Mouse (Mus musculus) embryonic facial prominence, embryonic 10.5 days (tissue): ENCODE data around the gene Olfr525. TPM values are rescaled to one million over a fixed set of nuclear protein-coding genes. Genes with fewer than 3 reads are reported as not detected.

Experiments
- DNase-seq: peaks from one replicate; pipeline ENCODE4 v3.0.0-alpha.2; 2017; ENCODE audit warnings: low spot score
- H3K27ac ChIP-seq: fragments of 300-500 bp; sonication (generic); replicated peaks from 2 replicates; pipeline ENCODE4 v1.5.1; 2016; ENCODE audit warnings: mild to moderate bottlenecking
- H3K27me3 ChIP-seq: fragments of 300-500 bp; sonication (generic); replicated peaks from 2 replicates; pipeline ENCODE4 v1.6.1; 2016; ENCODE audit warnings: low read depth, mild to moderate bottlenecking; ENCODE audit not compliant: poor library complexity, severe bottlenecking
- H3K36me3 ChIP-seq: fragments of 300-500 bp; sonication (generic); replicated peaks from 2 replicates; pipeline ENCODE4 v1.6.1; 2016; ENCODE audit warnings: mild to moderate bottlenecking, moderate library complexity
- H3K4me1 ChIP-seq: fragments of 300-500 bp; sonication (generic); 2 replicates; pipeline ENCODE4 v1.6.1; 2016
- H3K4me3 ChIP-seq: fragments of 300-500 bp; sonication (generic); 2 replicates; pipeline ENCODE4 v1.5.1; 2016; ENCODE audit warnings: mild to moderate bottlenecking, moderate library complexity
- H3K9me3 ChIP-seq: fragments of 300-500 bp; sonication (generic); 2 replicates; pipeline ENCODE4 v1.6.1; 2016; ENCODE audit warnings: mild to moderate bottlenecking
- WGBS: fragments of 180-500 bp; shearing (Covaris S2); methylation state at CpG from one replicate; pipeline ENCODE4 v1.1.7; 2016; 5-methylcytosine and 5-hydroxymethylcytosine counted together
- polyA plus RNA-seq: library from polyadenylated mRNA; unstranded; fragments of >200 nt; fragmentation: Nextera tagmentation; extraction: Ambion mirVana; gene quantifications from 2 replicates; pipeline ENCODE4 v1.2.1, GENCODE M21; 2016

The Olfr525 gene
- polyA plus RNA-seq, result 0.03 TPM in 1 of 2 replicates, not detected in the other

DNA sequence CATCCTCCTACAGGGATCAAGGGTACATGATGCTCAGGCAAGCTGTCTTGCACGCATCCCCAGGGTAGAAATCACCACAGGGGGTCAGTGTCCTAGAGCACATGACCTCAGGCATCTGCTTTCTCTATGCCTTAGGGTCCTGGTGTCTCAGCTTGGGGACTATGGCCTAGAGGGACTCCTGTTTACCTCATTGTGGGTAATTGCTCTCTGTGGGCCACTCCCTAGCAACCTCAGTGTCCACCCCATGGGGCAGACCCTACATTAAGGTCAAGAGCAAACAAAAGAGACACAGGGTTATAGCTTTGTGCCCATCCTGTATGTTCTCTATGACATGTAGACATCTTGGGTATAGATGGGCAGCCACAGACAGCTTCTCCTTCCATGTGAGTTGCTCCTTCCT is at the start of gene Olfr525:
Gene Olfr525, plus strand, starts transcription at position 301 of the 400 bp plus-strand sequence.
- no peaks in the 10 kb centered on the region for H3K27me3 ChIP-seq
- no peaks in the 10 kb centered on the region for H3K36me3 ChIP-seq
- DNase-seq, result no peak
- no peak within 1 kb of the TSS for H3K4me3 ChIP-seq
- no peaks in the 10 kb centered on the region for H3K4me1 ChIP-seq
- no peak within 1 kb of the TSS for H3K27ac ChIP-seq
- WGBS, result 42% methylated on average over 1 of the region's 1 CpGs
- no peaks in the 10 kb centered on the region for H3K9me3 ChIP-seq

DNA sequence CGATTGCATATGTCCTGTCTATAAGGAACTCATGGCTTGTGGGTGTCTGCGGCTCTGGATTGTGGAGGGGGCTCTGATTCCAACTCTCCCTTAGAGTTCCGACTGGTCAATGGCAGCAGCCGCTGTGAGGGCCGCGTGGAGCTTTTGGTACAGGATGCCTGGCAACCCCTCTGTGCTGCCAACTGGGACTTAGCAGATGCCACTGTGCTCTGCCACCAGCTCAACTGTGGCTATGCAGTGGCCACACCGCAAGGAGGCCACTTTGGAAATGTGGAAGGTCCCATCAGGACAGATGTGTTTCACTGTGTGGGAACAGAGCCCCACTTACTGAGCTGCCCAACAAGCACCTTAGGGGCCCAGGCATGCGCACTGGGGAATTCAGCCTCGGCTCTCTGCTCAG is 24.9 kb upstream of the Olfr525 start:
- Histone ChIP-seq H3K27ac (no peak overlapping the region), H3K4me3 (no peak overlapping the region), H3K36me3 (no peaks in the 10 kb centered on the region), H3K9me3 (no peaks in the 10 kb centered on the region), H3K4me1 (no peaks in the 10 kb centered on the region), H3K27me3 (no peaks in the 10 kb centered on the region)
- DNase-seq, result no peak
- 86% methylated on average over 9 of the region's 9 CpGs for WGBS

DNA sequence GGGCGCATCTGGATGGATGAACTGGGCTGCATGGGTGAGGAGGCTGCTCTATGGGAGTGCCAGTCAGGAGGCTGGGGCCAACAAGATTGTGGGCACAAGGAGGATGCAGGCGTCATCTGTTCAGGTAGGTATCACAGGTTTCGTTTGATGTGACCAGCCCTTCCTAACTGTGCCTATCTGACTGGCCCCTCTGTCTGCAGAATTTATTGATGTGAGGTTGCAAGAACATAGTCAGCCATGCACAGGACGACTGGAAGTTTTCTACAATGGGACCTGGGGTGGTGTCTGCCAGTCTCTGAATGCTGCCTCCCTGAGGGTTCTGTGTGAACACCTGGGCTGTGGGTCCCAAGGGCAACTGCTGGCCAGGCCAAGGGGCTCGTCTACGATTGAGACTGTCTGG is 23.8 kb upstream of the Olfr525 start:
- Histone ChIP-seq H3K27ac (no peak overlapping the region), H3K9me3 (no peaks in the 10 kb centered on the region), H3K4me3 (no peak overlapping the region), H3K36me3 (no peaks in the 10 kb centered on the region), H3K4me1 (no peaks in the 10 kb centered on the region), H3K27me3 (no peaks in the 10 kb centered on the region)
- WGBS, result 81% methylated on average over 6 of the region's 6 CpGs
- no peak for DNase-seq

DNA sequence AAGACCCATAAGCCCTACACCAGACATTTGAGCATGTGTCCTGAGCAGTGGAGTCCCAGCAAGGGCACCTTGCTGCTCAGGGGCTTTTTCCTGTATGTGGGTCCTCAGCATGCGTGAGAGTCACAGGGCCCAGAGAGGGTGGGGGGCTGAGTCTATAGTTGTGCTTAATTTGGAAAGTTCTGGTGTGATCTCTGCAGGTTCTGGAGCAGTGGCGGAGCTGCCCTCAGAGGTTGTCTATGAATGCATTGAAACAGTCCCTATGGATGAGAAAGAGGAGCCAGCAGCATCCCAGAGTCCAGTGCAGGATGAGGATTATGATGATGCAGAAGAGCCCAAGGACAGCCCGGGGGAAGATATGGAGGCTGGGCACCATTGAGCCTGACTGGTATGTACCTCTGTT is 21.2 kb upstream of the Olfr525 start:
- no peak overlapping the region for H3K4me3 ChIP-seq
- H3K4me1 ChIP-seq, result no peaks in the 10 kb centered on the region
- no peaks in the 10 kb centered on the region for H3K9me3 ChIP-seq
- H3K27me3 ChIP-seq, result no peaks in the 10 kb centered on the region
- DNase-seq, result no peak
- no peaks in the 10 kb centered on the region for H3K36me3 ChIP-seq
- WGBS, result 89% methylated on average over 3 of the region's 3 CpGs
- no peak overlapping the region for H3K27ac ChIP-seq

DNA sequence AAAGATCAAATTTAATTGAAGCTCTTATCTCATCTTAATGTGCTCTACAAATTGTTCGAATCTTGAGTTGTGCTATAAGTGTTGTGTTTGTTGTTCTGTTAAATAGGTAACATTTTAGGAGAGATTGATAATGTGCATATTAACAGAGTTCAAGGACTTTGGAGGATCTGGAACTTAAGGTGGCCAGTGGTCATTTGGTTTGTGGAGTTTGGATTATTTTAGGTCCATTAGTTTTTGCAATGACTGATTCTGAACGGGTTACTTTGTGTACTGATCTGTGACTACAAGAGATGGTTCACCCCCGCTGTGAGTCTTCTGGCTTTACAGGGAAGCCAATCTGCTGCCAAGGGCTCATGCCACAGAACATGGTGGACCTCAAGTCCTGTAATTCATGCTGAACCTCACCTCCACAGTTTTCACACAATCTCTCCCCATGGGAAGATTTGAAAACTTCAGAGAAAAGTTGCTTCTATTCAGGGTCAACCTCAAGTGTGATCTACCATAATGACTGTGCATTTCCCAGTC is 735 bp upstream of the Olfr525 start:
- Histone ChIP-seq H3K4me3 (no peak overlapping the region), H3K4me1 (no peaks in the 10 kb centered on the region), H3K9me3 (no peaks in the 10 kb centered on the region), H3K36me3 (no peaks in the 10 kb centered on the region), H3K27me3 (no peaks in the 10 kb centered on the region), H3K27ac (no peak overlapping the region)
- DNase-seq, result no peak
- 84% methylated on average over 3 of the region's 3 CpGs for WGBS

DNA sequence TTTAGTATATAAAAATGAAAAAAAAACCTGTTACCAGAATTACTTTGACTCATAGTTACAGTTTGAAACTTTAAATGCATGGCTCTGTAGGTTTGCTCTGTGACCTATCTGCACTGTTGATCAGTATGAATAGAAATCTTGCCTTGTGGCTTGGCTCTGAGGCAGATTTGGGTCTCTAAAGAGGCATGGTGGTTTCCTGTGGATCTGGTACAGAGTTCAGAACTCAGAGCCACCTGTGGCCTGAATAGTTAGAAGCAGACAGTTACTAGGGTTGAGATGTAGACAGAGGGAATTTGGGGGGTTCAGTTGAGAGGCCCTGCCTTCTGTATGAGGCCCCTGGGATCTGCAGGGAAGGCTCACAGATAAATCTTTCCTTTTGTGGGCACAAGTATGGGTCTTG is 477 bp downstream of the Olfr525 start:
- Histone ChIP-seq H3K27ac (no peak overlapping the region), H3K27me3 (no peaks in the 10 kb centered on the region), H3K4me1 (no peaks in the 10 kb centered on the region), H3K4me3 (no peak overlapping the region), H3K36me3 (no peaks in the 10 kb centered on the region), H3K9me3 (no peaks in the 10 kb centered on the region)
- no peak for DNase-seq

DNA sequence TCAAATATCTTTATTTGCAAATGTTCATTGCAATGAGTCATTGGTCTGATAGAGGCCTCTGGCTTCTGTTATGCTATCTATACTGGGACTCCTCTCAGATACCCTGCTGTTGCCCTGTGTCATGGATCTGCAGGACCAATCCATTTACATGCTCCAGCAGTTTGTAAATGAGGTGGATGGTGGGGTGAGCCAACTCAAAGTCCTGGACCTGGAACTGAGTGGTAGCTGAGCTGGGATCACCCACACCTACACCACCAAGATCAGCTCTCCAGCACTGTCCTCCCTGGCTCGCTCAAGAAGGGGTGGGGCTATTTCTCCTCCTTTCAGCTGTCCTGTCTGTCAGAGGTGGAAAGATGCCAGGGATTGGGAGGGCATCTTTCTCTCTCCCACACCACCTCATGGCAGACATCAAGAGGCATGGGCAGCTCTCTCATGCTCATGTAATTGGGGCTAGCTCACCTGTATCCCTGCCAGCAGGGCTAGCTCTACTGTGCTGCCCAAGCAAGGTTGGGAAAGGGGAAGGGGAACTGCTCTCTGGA is 9.2 kb downstream of the Olfr525 start:
- WGBS, result 77% methylated on average over 1 of the region's 1 CpGs
- H3K36me3 ChIP-seq, result no peaks in the 10 kb centered on the region
- no peak overlapping the region for H3K27ac ChIP-seq
- H3K4me3 ChIP-seq, result no peak overlapping the region
- 0 out of 2 replicates have a peak, but pooled peaks cover 5% of the 10 kb centered on the region for H3K4me1 ChIP-seq
- H3K27me3 ChIP-seq, result no peaks in the 10 kb centered on the region
- no peaks in the 10 kb centered on the region for H3K9me3 ChIP-seq
- no peak for DNase-seq

DNA sequence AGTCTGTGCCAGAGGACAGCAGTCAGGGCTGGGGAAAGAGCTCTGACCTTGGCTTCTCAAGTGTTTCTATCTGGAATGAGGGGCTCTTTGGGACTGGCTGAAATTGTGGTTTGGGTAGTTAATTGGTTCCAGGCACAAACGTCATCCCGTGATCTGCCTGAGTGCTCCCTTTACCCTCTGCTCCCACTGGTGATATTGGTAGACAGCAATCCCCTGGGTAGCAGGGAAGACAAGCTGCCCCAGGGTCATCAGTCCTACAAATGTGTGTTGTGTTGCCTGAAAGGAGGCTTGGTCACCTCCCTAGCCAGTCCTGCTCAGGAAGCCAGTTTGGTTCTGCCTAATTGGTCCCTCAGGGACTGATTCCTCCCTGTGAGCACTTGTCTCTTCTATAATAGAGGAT is 13.1 kb downstream of the Olfr525 start, which contains the start of gene Olfr527:
Gene Olfr527, plus strand, starts transcription at position 301 of the 400 bp plus-strand sequence.
- H3K27ac ChIP-seq, result no peak within 1 kb of the TSS
- WGBS, result 52% methylated on average over 2 of the region's 2 CpGs

DNA sequence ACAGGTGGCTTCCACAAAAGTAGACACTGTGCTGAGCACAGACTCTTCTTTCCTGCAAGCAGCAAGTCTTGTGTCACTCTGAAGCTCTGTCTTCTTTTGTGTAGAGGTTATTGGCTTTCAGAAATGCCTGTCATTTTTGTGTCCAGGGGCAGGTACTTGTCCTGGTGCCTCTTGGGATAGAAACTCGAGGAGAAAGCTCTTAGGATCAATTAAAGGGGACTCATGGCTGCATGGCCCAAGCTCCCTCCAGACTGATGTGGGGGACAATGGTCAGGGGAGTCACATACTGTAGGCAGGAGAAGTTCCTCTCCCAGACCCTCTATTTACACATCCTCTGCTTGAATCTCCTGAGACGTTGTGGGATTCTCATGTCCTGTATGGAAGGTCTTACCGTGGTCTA is 40.9 kb downstream of the Olfr525 start, which contains the start of gene Olfr60:
Gene Olfr60, minus strand, starts transcription at position 101 of the 400 bp plus-strand sequence.
- Histone ChIP-seq H3K9me3 (no peaks in the 10 kb centered on the region), H3K4me1 (no peaks in the 10 kb centered on the region)

More for the DNA sequence above, 13.1 kb downstream of the Olfr525 start, which contains the start of gene Olfr527:
- no peaks in the 10 kb centered on the region for H3K9me3 ChIP-seq
- DNase-seq, result peak; percentile 8
- H3K4me3 ChIP-seq, result no peak within 1 kb of the TSS
- H3K36me3 ChIP-seq, result no peaks in the 10 kb centered on the region
- H3K27me3 ChIP-seq, result no peaks in the 10 kb centered on the region
- H3K4me1 ChIP-seq, result 0 out of 2 replicates have a peak, but pooled peaks cover 5% of the 10 kb centered on the region

DNA sequence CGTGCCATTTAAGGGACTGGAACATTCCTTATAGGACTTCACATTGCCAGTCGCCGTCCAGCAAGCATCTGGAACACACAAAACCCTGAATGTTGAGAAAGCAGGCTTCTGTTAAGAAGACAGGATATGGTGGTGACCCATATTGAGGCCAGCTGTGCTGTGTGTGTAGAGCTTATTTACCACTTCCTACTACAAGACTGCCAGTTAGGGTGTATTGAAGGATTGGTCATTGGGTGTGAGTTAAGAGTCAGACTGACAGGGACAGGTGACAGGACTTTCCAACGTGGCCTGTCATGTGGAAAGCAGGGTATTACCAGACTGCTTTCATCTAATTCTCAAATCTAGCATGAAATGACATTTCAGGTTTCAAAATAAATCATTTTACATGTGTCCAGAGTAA is 53.6 kb downstream of the Olfr525 start:
- Histone ChIP-seq H3K36me3 (no peaks in the 10 kb centered on the region), H3K4me3 (no peak overlapping the region), H3K9me3 (no peaks in the 10 kb centered on the region), H3K27ac (no peak overlapping the region), H3K4me1 (no peaks in the 10 kb centered on the region), H3K27me3 (no peaks in the 10 kb centered on the region)
- WGBS, result 80% methylated on average over 4 of the region's 4 CpGs
- DNase-seq, result no peak

More for the DNA sequence above, 40.9 kb downstream of the Olfr525 start, which contains the start of gene Olfr60:
- DNase-seq, result no peak
- Histone ChIP-seq H3K27ac (no peak within 1 kb of the TSS), H3K4me3 (no peak within 1 kb of the TSS), H3K27me3 (no peaks in the 10 kb centered on the region), H3K36me3 (no peaks in the 10 kb centered on the region)
- WGBS, result 69% methylated on average over 3 of the region's 3 CpGs

DNA sequence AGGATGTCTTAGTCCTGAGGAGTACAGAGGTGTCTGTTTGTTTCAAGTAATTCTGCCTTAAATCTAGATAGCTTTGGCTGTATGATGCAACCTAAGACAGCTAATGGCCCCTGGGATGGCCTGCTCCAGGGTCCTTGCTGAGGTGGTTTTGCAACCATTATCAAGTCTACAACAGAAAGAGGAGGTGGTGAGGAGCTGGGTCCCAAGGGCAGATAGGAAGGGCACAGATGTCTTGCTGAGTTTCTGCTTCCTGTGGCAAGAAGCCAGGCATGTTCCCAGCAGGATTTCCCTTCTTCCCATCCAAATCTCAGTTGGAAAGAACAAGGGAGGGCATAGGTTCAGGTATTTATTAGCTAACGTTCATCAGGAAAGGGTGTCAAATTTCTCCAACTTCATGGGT is 55.6 kb downstream of the Olfr525 start, which contains the start of gene Olfr530:
Gene Olfr530, minus strand, starts transcription at position 101 of the 400 bp plus-strand sequence.
- no peak within 1 kb of the TSS for H3K4me3 ChIP-seq
- WGBS, result 29% methylated on average over 1 of the region's 1 CpGs
- H3K4me1 ChIP-seq, result no peaks in the 10 kb centered on the region
- no peaks in the 10 kb centered on the region for H3K36me3 ChIP-seq
- DNase-seq, result no peak
- no peaks in the 10 kb centered on the region for H3K9me3 ChIP-seq
- H3K27me3 ChIP-seq, result no peaks in the 10 kb centered on the region
- no peak within 1 kb of the TSS for H3K27ac ChIP-seq

DNA sequence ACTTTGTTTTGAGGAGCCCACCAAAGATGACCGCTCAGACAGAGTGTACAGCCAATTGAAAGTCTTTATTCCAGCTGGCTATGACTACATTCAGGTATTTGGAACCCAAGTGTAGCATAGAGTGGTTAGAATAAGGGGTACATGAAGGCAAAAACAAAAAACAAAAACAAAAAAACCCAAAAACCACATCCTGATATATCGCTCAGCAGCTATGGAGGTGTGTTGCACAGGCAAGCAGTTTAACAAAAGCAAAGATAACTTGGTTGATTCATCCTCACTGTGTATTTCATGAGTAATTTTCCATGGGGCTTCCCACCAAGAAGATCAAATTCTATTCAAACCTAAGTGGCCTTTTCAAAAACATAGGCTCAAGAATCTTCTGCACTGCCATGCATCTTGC is 56.3 kb downstream of the Olfr525 start:
- no peaks in the 10 kb centered on the region for H3K27me3 ChIP-seq
- H3K4me1 ChIP-seq, result no peaks in the 10 kb centered on the region
- H3K36me3 ChIP-seq, result no peaks in the 10 kb centered on the region
- H3K27ac ChIP-seq, result no peak overlapping the region
- no peak overlapping the region for H3K4me3 ChIP-seq
- DNase-seq, result no peak
- H3K9me3 ChIP-seq, result no peaks in the 10 kb centered on the region
- WGBS, result 96% methylated on average over 2 of the region's 2 CpGs
